Mouse (Mus musculus): ENCODE results near the gene Mre11a.

Mre11a gene

GRCm38 (mm10) chr9:14821396-14821795 lies 36.9 kb downstream of the Mre11a start:
- DNase-seq (ENCODE audit: low read depth, low spot score) = no peak

- no peak for DNase-seq (ENCODE audit: low read depth, low spot score)
These were observed 40.4 kb downstream of the Mre11a start for GRCm38 (mm10) chr9:14824840-14825239.

- DNase-seq (ENCODE audit: low read depth, low spot score) = no peak
These were observed 43.4 kb downstream of the Mre11a start for GRCm38 (mm10) chr9:14827875-14828274.

GRCm38 (mm10) chr9:14832046-14832445 lies 47.6 kb downstream of the Mre11a start:
- no peak for DNase-seq (ENCODE audit: low read depth, low spot score)

- DNase-seq (ENCODE audit: low read depth, low spot score) = no peak
These were observed 51.1 kb downstream of the Mre11a start for GRCm38 (mm10) chr9:14835335-14836075.

- DNase-seq (ENCODE audit: low read depth, low spot score) = no peak
These were observed 55.1 kb downstream of the Mre11a start for GRCm38 (mm10) chr9:14839527-14839926.

- no peak for DNase-seq (ENCODE audit: low read depth, low spot score)
These were observed 55.5 kb downstream of the Mre11a start for GRCm38 (mm10) chr9:14839970-14840369.

GRCm38 (mm10) chr9:14841878-14842761 lies 57.7 kb downstream of the Mre11a start:
- DNase-seq (ENCODE audit: low read depth, low spot score) = peak; percentile 38

GRCm38 (mm10) chr9:14843311-14843857 lies 58.9 kb downstream of the Mre11a start:
- DNase-seq (ENCODE audit: low read depth, low spot score) = no peak

GRCm38 (mm10) chr9:14843901-14844300 lies 59.4 kb downstream of the Mre11a start:
- DNase-seq (ENCODE audit: low read depth, low spot score) = no peak

GRCm38 (mm10) chr9:14846428-14846827 lies 62.0 kb downstream of the Mre11a start:
- DNase-seq (ENCODE audit: low read depth, low spot score) = peak; percentile 82

GRCm38 (mm10) chr9:14848267-14848935 lies 63.9 kb downstream of the Mre11a start:
- DNase-seq (ENCODE audit: low read depth, low spot score) = no peak

GRCm38 (mm10) chr9:14854585-14854984 lies 70.1 kb downstream of the Mre11a start:
- DNase-seq (ENCODE audit: low read depth, low spot score) = peak; percentile 48

GRCm38 (mm10) chr9:14856922-14857654 lies 72.6 kb downstream of the Mre11a start:
- no peak for DNase-seq (ENCODE audit: low read depth, low spot score)

- no peak for DNase-seq (ENCODE audit: low read depth, low spot score)
These were observed 73.8 kb downstream of the Mre11a start for GRCm38 (mm10) chr9:14858170-14858706.

- DNase-seq (ENCODE audit: low read depth, low spot score) = peak; percentile 66
These were observed 74.3 kb downstream of the Mre11a start for GRCm38 (mm10) chr9:14858782-14859181.

GRCm38 (mm10) chr9:14859868-14860639 lies 75.6 kb downstream of the Mre11a start, which contains the start of gene Gpr83:
TSS of gene Gpr83 (plus strand) at chr9:14860210.
- peak; percentile 59 for DNase-seq (ENCODE audit: low read depth, low spot score)

- DNase-seq (ENCODE audit: low read depth, low spot score) = no peak
These were observed 78.7 kb downstream of the Mre11a start for GRCm38 (mm10) chr9:14863126-14863525.

- no peak for DNase-seq (ENCODE audit: low read depth, low spot score)
These were observed 80.3 kb downstream of the Mre11a start for GRCm38 (mm10) chr9:14864726-14865125.

GRCm38 (mm10) chr9:14866957-14867356 lies 82.5 kb downstream of the Mre11a start:
- peak; percentile 51 for DNase-seq (ENCODE audit: low read depth, low spot score)

All from R1 (cell line).